Mouse (Mus musculus) kidney, adult 2 months (tissue): ENCODE results near the gene Ddah2.

Source experiments
- CTCF ChIP-seq: fragments of 200-500 bp; conservative IDR thresholded peaks from 2 replicates; pipeline ENCODE4 v1.5.1; 2011; ENCODE audit warnings: low read depth, mild to moderate bottlenecking, control low read depth, low read length, moderate library complexity, mixed read lengths; ENCODE audit not compliant: insufficient read depth, insufficient read length
- POLR2A ChIP-seq: fragments of 200-500 bp; IDR thresholded peaks from one replicate; pipeline ENCODE4 v1.6.1; 2011; ENCODE audit warnings: low read depth, low read length, control low read depth

DNA sequence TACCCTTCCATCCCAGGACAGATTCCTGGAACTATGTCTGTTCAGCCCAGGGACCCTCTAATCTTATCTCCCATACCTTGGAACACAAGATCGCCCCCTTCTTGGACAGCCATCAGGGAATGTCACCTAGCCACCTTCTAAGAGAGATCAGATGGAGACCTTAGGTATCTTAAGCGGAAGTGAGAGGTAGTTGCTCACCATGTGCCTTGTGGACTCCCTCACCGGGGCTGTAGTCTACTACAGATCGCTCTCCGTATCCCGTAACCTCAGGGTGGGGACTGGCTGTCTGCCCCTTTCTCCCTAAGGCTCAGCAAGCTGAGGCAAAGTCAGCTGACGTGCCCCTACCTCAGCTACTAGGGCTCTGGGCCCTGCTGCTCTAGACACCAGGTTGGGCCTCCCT, 45.2 kb downstream of the Ddah2 start:
- TF ChIP-seq CTCF (no peak), POLR2A (no peak)
